Mouse (Mus musculus): ENCODE measurements around the gene Vps45. TPM values are rescaled to one million over a fixed set of nuclear protein-coding genes. Genes with fewer than 3 reads are reported as not detected.

The Vps45 gene
- polyA plus RNA-seq, 1 experiment from 2014 or later = 39.5 TPM

GRCm38 (mm10) chr3:96091146-96091545, 32.9 kb upstream of the Vps45 start:
- Histone ChIP-seq H3K36me3 (no peaks in the 10 kb centered on the region), H3K9ac (no peak overlapping the region), H3K27me3 (no peaks in the 10 kb centered on the region), H3K4me3 (no peak overlapping the region), H3K9me3 (no peaks in the 10 kb centered on the region), H3K4me2 (replicated peaks) (no peak overlapping the region), H3K4me1 (no peaks in the 10 kb centered on the region), H3K27ac (no peak overlapping the region)
- WGBS = 73% methylated on average over 2 of the region's 2 CpGs
- no peak for ATAC-seq (ENCODE audit: low FRiP score, low read depth)

GRCm38 (mm10) chr3:96089882-96090489, 31.7 kb upstream of the Vps45 start:
- no peaks in the 10 kb centered on the region for H3K27me3 ChIP-seq
- no peak overlapping the region for H3K4me2 ChIP-seq (replicated peaks)
- H3K4me1 ChIP-seq = no peaks in the 10 kb centered on the region
- no peak overlapping the region for H3K27ac ChIP-seq
- no peak overlapping the region for H3K4me3 ChIP-seq
- no peaks in the 10 kb centered on the region for H3K9me3 ChIP-seq
- no peak for ATAC-seq (ENCODE audit: low FRiP score, low read depth)
- no peak overlapping the region for H3K9ac ChIP-seq
- 65% methylated on average over 2 of the region's 2 CpGs for WGBS
- no peaks in the 10 kb centered on the region for H3K36me3 ChIP-seq

- ATAC-seq (ENCODE audit: low FRiP score, low read depth) = no peak
- 78% methylated on average over 4 of the region's 4 CpGs for WGBS
Measured at GRCm38 (mm10) chr3:96087801-96088200, 29.5 kb upstream of the Vps45 start.

GRCm38 (mm10) chr3:96087219-96087618, 29.0 kb upstream of the Vps45 start:
- H3K4me2 ChIP-seq (replicated peaks) = no peak overlapping the region
- ATAC-seq (ENCODE audit: low FRiP score, low read depth) = no peak
- H3K36me3 ChIP-seq = no peaks in the 10 kb centered on the region
- no peaks in the 10 kb centered on the region for H3K27me3 ChIP-seq
- WGBS = 79% methylated on average over 2 of the region's 2 CpGs
- no peak overlapping the region for H3K9ac ChIP-seq
- no peaks in the 10 kb centered on the region; the same call in 1 of the 2 replicates for H3K9me3 ChIP-seq
- no peaks in the 10 kb centered on the region for H3K4me1 ChIP-seq
- H3K4me3 ChIP-seq = no peak overlapping the region
- no peak overlapping the region for H3K27ac ChIP-seq

More at GRCm38 (mm10) chr3:96087801-96088200, 29.5 kb upstream of the Vps45 start:
- no peaks in the 10 kb centered on the region for H3K27me3 ChIP-seq
- no peaks in the 10 kb centered on the region for H3K36me3 ChIP-seq
- no peaks in the 10 kb centered on the region for H3K4me1 ChIP-seq
- no peaks in the 10 kb centered on the region; the same call in 1 of the 2 replicates for H3K9me3 ChIP-seq
- H3K4me3 ChIP-seq = no peak overlapping the region
- H3K9ac ChIP-seq = no peak overlapping the region
- H3K4me2 ChIP-seq (replicated peaks) = no peak overlapping the region
- no peak overlapping the region for H3K27ac ChIP-seq

GRCm38 (mm10) chr3:96084146-96084755, 26.0 kb upstream of the Vps45 start:
- H3K36me3 ChIP-seq = no peaks in the 10 kb centered on the region
- H3K9me3 ChIP-seq = no peaks in the 10 kb centered on the region; the same call in 1 of the 2 replicates
- ATAC-seq (ENCODE audit: low FRiP score, low read depth) = no peak
- H3K27me3 ChIP-seq = no peaks in the 10 kb centered on the region
- H3K4me3 ChIP-seq = no peak overlapping the region
- 86% methylated on average over 10 of the region's 10 CpGs for WGBS
- no peaks in the 10 kb centered on the region for H3K4me1 ChIP-seq
- no peak overlapping the region for H3K4me2 ChIP-seq (replicated peaks)
- no peak overlapping the region for H3K27ac ChIP-seq
- no peak overlapping the region for H3K9ac ChIP-seq

- no peak overlapping the region for H3K9ac ChIP-seq
- ATAC-seq (ENCODE audit: low FRiP score, low read depth) = no peak
- no peak overlapping the region for H3K4me3 ChIP-seq
- no peaks in the 10 kb centered on the region for H3K4me1 ChIP-seq
- no peaks in the 10 kb centered on the region; the same call in 1 of the 2 replicates for H3K9me3 ChIP-seq
- no peak overlapping the region for H3K27ac ChIP-seq
- WGBS = 78% methylated on average over 15 of the region's 15 CpGs
- H3K4me2 ChIP-seq (replicated peaks) = no peak overlapping the region
- H3K27me3 ChIP-seq = no peaks in the 10 kb centered on the region
- no peaks in the 10 kb centered on the region for H3K36me3 ChIP-seq
Measured at GRCm38 (mm10) chr3:96082714-96083508, 24.6 kb upstream of the Vps45 start.

- no peaks in the 10 kb centered on the region for H3K4me1 ChIP-seq
- WGBS = 74% methylated on average over 2 of the region's 2 CpGs
- no peak for ATAC-seq (ENCODE audit: low FRiP score, low read depth)
Measured at GRCm38 (mm10) chr3:96082100-96082499, 23.8 kb upstream of the Vps45 start.

GRCm38 (mm10) chr3:96081650-96082049, 23.4 kb upstream of the Vps45 start:
- no peaks in the 10 kb centered on the region for H3K36me3 ChIP-seq
- no peaks in the 10 kb centered on the region for H3K4me1 ChIP-seq
- 91% methylated on average over 4 of the region's 4 CpGs for WGBS
- no peak overlapping the region for H3K4me2 ChIP-seq (replicated peaks)
- no peaks in the 10 kb centered on the region; the same call in 1 of the 2 replicates for H3K9me3 ChIP-seq
- no peak overlapping the region for H3K27ac ChIP-seq
- no peak for ATAC-seq (ENCODE audit: low FRiP score, low read depth)
- H3K9ac ChIP-seq = no peak overlapping the region
- H3K4me3 ChIP-seq = no peak overlapping the region
- H3K27me3 ChIP-seq = no peaks in the 10 kb centered on the region

More at GRCm38 (mm10) chr3:96082100-96082499, 23.8 kb upstream of the Vps45 start:
- H3K27ac ChIP-seq = no peak overlapping the region
- H3K4me2 ChIP-seq (replicated peaks) = no peak overlapping the region
- no peak overlapping the region for H3K4me3 ChIP-seq
- H3K9ac ChIP-seq = no peak overlapping the region
- no peaks in the 10 kb centered on the region; the same call in 1 of the 2 replicates for H3K9me3 ChIP-seq
- H3K27me3 ChIP-seq = no peaks in the 10 kb centered on the region
- H3K36me3 ChIP-seq = no peaks in the 10 kb centered on the region

GRCm38 (mm10) chr3:96081006-96081405, 22.7 kb upstream of the Vps45 start:
- Histone ChIP-seq H3K27ac (no peak overlapping the region), H3K9ac (no peak overlapping the region), H3K4me3 (no peak overlapping the region), H3K4me1 (no peaks in the 10 kb centered on the region), H3K36me3 (no peaks in the 10 kb centered on the region), H3K9me3 (no peaks in the 10 kb centered on the region; the same call in 1 of the 2 replicates), H3K27me3 (no peaks in the 10 kb centered on the region), H3K4me2 (replicated peaks) (no peak overlapping the region)
- ATAC-seq (ENCODE audit: low FRiP score, low read depth) = no peak
- WGBS = 52% methylated on average over 1 of the region's 1 CpGs

GRCm38 (mm10) chr3:96078711-96079110, 20.4 kb upstream of the Vps45 start:
- Histone ChIP-seq H3K36me3 (no peaks in the 10 kb centered on the region), H3K9me3 (no peaks in the 10 kb centered on the region; the same call in 1 of the 2 replicates), H3K4me2 (replicated peaks) (no peak overlapping the region), H3K27ac (no peak overlapping the region), H3K4me3 (no peak overlapping the region), H3K9ac (no peak overlapping the region), H3K27me3 (no peaks in the 10 kb centered on the region), H3K4me1 (no peaks in the 10 kb centered on the region)
- ATAC-seq (ENCODE audit: low FRiP score, low read depth) = no peak
- WGBS = 38% methylated on average over 3 of the region's 3 CpGs

GRCm38 (mm10) chr3:96078066-96078465, 19.8 kb upstream of the Vps45 start:
- H3K36me3 ChIP-seq = no peaks in the 10 kb centered on the region
- no peaks in the 10 kb centered on the region for H3K4me1 ChIP-seq
- H3K27me3 ChIP-seq = no peaks in the 10 kb centered on the region
- no peak overlapping the region for H3K4me2 ChIP-seq (replicated peaks)
- no peak overlapping the region for H3K4me3 ChIP-seq
- no peaks in the 10 kb centered on the region; the same call in 1 of the 2 replicates for H3K9me3 ChIP-seq
- H3K9ac ChIP-seq = no peak overlapping the region
- ATAC-seq (ENCODE audit: low FRiP score, low read depth) = no peak
- no peak overlapping the region for H3K27ac ChIP-seq
- whole genome bisulfite sequencing = 69% methylated on average over 6 of the region's 6 CpGs

GRCm38 (mm10) chr3:96072921-96073486, 14.7 kb upstream of the Vps45 start:
- ATAC-seq (ENCODE audit: low FRiP score, low read depth) = no peak
- Histone ChIP-seq H3K9ac (no peak overlapping the region), H3K4me1 (no peaks in the 10 kb centered on the region), H3K36me3 (no peaks in the 10 kb centered on the region), H3K9me3 (no peaks in the 10 kb centered on the region; the same call in 1 of the 2 replicates), H3K4me3 (no peak overlapping the region), H3K27ac (no peak overlapping the region), H3K27me3 (no peaks in the 10 kb centered on the region), H3K4me2 (replicated peaks) (no peak overlapping the region)
- WGBS = 71% methylated on average over 12 of the region's 12 CpGs

All from limb, embryonic 13.5 days (tissue).